Mouse (Mus musculus): ENCODE data around the gene Ylpm1.

Gene Ylpm1

DNA sequence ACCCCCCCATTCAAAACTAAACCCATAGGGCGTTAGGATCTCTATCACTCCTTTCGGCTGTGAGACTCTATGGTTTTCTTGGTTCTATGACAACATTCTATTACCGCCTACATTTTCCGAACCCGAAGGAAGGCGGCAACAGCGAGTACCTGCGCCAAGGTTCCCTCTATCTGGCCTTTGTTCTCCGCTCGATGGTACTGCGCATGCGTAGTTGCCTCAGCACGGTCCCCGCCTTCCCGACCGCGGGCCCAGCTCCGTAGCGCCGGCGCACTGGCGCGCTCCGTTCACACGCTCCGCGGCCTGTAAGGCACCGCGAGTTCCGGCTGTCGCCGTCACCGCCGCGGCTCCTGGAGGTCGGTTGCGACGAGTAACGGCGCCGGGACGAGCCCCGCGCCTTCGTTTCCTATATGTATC lies at the start of gene Ylpm1:
Ylpm1 (plus strand) TSS at position 239 of the 414 bp plus-strand sequence.
- DNase-seq (ENCODE audit: low read depth, low spot score), result peak; percentile 100

DNA sequence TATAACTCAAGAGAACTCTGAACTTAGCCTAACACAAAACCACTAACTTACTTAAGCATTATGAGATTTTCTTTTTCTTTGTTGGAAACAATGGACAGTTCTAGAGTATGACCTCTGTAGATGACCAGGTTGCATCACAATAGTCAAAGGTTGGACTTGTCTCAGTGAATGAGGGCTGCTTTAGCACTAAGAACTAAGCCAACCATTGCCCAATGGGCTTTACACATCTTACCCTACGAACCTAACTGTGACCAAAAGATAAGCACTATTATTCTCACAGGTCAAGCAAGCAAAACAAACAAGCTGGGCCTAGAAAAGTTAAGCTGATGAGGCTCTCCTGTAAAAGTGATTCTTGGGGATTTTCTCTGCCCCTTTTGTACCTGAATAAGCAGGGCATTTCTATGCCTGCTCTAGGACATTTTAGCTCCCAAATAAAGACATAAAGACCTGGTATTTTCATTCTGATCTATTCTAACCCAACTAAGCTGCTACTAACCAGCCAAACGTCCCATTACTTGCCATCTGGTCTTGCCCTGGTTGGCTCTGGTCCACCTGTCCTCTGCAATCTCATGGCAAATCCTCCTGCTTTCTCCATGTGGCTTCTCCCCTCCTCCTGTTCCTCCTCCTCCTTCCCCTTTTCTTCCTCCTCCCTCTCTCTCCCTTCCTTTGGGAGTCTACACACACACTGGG lies 48.1 kb upstream of the Ylpm1 start:
- peak; percentile 95 for DNase-seq (ENCODE audit: low read depth, low spot score)

DNA sequence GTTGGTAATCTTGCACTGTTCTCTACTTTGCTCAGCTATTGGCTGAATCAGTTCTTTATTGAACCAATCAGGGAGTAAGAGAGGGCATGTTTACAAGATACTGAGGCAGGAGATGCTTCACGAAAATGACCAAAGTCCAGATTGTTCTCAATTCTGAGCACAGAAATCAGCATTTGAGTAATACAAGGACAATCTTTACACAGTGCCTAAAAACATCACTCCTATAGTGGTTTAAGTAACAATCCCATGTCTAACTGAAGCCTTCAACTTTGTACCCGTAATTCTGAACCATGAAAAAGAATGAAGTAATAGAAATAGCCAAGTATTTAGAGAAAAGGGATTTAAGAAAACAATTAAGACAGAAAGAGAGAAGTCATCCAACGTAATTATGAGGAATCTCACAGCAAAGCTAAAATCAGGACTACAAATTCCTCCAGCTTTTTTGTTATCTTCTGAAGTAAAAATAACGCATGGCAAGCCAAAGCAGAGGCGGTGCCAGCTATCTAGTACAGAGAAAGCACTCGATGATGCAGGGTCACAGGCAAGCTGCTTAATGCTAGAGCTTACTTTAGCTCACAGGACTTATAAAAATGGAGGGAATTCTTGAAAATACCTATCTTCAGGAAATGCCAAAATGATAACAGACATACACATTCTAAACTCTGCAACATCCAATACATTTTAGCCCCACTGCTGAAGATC lies 47.4 kb upstream of the Ylpm1 start:
- DNase-seq (ENCODE audit: low read depth, low spot score), result peak; percentile 43

DNA sequence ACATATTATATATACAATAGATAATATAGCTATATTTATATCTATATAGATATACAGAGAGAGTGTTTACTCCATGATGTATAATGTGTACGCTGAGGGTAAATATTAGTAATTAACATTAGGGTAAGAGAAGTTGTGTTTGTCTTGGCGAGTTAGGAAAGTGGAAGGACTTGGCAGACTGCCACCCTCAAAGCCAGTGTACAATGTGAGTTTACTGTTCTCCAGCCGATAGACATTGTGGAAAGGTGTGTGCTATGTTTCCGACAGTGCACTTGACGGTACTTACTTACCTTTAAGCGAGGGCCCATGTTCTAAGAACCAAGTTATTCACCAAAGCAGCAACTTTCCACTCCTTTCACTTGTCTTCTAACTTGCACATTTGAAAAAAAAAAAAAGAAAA lies 45.4 kb upstream of the Ylpm1 start:
- DNase-seq (ENCODE audit: low read depth, low spot score), result no peak

DNA sequence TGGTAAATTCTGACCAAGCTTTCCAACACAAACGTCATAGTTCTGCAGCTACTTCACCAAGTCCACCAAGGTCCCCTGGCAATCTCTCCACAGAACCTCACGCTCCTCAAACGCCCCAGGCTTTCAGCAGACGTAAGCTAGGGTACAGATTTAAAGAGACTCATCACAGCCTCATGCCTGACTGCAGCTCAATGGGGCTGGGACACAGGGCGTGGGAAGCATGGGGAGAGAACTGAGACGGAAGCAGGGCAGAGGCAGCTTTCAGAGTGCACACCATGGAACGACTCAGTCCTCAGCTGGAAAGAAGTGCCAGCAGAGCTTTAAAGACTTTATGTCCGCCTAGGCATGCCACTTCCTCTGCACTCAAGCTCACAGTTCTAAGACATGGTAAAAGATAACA lies 44.6 kb upstream of the Ylpm1 start:
- DNase-seq (ENCODE audit: low read depth, low spot score), result peak; percentile 37

DNA sequence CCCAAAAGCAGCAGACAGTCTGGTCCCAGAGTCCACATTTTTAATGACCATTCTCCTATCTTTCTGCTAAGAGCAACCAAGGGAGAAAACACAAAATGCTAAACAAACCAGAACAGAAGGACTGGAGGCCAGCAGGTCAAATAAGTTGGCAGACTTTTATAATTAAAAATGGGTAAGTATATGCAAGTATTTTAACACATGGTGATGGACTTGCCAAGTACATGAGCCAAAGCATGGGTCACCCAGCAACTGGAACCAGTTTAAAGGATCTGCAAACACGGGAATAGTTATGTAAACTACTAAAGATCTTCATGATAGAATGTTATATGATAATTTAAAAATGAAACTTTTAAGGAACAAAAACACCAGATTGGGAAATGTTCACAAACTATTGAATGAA lies 43.8 kb upstream of the Ylpm1 start:
- DNase-seq (ENCODE audit: low read depth, low spot score), result no peak

DNA sequence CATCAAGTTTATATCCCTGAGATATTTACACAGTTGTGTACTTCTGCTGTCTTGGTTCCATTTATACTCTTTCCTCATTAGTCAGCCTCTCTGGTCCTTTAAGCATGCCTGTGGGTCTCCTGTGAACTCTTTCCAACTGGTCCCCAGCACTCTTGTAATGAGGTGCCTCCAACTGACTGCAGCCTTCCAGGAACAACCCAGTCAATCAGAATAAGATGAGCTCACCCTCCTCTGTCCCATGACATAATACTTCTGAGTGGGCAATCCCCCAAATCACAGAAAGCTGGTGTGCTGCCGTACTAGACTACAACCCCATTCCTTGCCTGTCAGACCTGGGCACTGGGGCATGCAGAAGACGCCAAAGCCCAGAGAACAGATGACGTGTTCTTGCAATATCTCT lies 39.8 kb upstream of the Ylpm1 start:
- no peak for DNase-seq (ENCODE audit: low read depth, low spot score)

DNA sequence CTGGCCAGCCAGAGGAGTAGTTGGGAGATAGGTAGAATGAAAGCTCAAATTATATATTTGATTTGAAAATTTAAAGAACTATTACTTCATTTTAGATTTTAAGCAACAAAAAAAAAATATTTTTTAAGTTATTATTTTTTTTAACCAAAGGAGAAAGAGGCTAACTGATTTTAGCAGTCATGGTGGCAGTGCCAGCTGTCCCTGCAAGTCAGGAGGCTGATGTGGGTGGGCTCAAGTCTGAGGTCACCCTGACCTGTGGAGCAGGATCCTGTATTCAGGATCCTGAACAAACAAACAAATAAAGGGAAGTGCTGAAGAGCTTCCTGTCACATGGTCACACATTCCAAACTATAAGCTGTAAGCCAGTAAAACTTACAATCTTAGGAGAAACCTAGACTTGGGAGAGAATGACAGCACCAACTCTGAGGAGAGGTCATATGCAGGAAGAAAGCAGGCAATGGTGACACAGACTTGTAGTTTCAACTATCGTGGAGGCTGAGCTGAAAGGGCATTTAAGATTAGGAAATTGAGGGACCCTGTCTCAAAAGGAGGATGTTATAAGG lies 37.2 kb upstream of the Ylpm1 start:
- DNase-seq (ENCODE audit: low read depth, low spot score), result no peak

DNA sequence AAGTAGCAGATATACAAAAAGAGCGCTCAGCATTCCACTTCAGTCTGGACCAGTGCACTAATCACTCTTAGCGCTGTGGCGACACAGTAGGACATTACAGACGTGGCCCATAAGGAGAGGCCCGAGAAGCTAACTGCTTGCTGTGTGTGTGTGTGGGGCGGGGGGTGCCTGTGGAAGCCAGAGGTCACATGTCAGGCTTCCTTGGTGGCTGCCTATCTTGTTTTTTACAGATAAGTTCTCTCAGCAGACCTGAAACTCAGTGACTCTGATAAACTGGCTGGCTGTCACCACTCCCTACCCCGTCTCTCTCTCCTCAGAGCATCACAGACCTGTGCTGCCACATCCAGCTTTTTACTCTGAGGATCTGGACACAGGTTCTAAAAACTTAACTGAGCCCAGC lies 33.5 kb upstream of the Ylpm1 start:
- no peak for DNase-seq (ENCODE audit: low read depth, low spot score)

DNA sequence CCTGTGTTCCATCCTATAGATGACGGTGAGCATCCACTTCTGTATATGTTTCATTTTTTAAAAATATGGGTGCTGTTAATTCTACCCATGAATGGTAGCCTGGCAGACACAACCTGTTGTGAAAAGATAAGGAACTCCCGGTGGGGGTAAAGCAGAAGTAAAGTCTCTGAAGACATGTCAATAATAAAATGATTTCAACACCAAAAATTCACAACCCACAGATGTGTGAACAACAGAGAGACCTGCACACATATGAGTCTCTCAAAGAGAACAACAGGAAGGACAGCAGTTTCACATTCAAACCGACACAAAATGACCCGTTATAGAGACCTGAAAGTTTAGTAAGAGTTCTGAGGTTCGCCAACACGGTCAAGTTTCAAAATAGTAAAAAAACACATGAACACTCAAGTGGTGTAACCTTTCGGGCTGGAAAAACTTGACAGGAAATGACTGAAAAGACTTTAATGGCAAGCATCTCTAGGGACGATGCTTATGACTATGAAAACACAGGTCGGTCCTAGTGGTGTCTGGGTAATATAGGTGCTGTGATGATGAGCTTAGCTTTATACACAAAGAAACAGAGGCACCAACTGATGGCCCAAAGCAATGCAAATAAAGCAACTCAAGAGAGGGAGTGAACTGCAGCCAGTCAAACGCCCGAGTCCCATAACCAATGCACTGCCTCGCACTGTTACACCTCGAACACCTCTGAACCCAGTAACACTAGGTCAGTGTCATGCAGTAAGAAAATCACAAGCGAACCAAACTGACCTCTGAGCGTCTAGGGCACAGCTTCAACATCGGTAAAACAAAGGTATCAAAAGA lies 27.1 kb upstream of the Ylpm1 start:
- DNase-seq (ENCODE audit: low read depth, low spot score), result no peak

DNA sequence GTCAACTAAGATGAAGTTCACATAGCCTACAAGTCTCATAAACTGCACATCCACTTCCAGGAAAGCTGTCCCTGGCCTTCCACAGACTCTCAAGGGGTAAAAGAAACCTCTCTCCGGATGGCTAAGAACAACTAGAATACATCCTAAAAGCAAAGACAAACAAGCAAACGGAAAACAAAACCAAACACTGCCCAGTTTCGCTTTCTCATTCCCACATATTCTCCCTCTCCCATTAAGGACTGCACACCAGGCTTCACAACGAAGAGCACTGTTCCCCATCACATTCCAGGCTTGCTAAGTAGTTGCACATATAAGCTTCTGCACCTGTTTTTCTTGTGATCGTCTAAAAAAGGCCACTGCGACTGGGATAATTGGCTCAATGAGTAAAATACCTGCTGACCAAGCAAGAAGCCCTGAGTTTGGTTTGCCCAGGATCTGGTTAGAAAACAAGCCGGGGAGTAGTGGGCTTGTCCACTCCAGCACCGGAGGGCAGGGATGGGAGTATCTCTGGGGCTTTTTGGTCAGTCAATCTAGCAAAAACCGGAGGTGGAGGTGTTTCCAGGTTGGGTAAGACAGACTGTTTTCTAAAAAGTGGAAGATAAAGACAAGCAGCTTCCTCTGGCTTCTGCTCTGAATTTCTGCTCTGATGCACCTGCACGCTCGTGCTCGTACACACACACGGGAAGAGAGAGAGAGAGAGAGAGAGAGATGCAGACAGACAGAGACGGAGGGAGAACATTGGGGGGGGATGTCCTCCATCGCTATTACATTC lies 26.3 kb upstream of the Ylpm1 start:
- no peak for DNase-seq (ENCODE audit: low read depth, low spot score)

DNA sequence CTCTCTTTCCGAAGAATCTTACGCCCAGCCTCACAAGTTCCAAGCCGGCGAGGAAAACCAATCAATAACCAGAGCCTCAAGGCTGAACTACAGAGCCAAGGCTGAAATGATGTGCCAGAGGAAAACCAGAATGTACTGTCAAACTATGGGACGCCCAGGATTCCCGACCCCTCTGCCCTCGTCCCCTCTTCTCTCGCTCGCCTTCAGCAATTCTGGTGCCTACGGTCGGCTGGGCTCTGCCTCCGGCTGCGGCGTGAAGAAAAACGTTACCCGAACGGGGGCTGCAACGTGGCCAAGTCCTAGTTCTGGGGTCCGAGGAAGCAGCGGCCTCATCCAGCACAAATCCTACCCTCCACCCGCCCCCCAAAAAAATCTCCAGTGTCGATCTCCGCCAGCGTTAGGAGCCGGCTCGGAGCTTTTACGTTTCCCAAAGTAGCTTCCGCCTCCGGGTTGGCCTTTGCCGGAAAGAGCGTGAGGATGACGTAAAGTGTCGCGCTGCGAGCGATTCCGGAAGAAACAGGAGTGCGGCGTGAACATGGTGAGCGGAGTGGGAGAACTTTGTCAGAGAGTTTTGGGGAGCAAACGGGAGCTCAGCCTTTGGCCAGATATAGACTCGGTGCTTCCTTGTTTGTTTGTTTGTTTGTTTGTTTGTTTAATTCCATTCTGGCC lies 25.6 kb upstream of the Ylpm1 start, which contains the start of the genes Fcf1 and Arel1:
Fcf1 (plus strand) TSS at position 470 of the 669 bp plus-strand sequence.
Arel1 (minus strand) TSS at position 473 of the 669 bp plus-strand sequence.
- DNase-seq (ENCODE audit: low read depth, low spot score), result peak; percentile 98

DNA sequence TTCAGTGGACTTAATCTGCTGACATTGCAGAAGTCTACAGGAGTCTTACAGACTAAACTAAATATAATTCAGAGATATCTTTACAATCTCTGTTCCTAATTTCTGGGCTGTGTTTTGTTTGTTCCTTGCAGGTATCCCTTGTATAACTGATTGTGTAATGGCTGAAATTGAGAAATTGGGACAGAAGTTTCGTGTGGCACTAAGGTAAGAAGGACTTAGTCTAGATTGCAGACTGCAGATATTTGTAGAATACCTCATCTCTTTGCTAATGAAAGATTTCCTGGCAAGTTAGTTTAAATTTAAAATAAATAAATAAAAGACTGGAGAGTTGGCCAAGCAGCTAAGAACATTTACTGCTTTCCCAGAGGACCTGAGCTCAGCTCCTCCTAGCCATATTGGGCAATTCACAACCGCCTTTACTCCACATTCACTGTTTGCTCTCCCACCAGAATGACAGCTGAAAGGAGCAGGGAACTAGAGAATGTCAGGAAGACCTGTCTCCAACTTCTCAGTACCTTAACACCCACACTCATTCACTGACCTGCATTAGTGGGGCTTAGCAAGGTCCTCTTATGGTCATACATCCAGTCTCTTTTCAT lies 16.8 kb upstream of the Ylpm1 start:
- no peak for DNase-seq (ENCODE audit: low read depth, low spot score)

DNA sequence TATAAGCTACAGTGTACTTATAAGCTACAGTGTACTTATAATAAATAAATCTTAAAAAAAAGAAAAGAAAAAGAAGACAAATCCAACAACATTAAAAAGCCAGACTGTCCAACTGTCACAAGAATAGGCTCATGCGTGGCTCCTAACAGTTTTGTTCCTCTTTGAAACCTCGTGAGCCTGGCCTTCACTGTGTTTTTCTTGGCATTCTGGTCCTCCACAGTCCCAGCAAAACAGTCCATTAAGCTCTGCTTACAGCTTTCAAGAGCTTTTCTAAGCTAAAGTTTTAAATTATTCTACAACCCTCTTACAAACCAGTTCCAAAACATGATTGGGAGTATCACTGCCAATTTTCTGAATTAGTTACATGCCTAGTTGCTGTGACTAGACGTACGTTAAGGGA lies 6.7 kb upstream of the Ylpm1 start:
- DNase-seq (ENCODE audit: low read depth, low spot score), result no peak

DNA sequence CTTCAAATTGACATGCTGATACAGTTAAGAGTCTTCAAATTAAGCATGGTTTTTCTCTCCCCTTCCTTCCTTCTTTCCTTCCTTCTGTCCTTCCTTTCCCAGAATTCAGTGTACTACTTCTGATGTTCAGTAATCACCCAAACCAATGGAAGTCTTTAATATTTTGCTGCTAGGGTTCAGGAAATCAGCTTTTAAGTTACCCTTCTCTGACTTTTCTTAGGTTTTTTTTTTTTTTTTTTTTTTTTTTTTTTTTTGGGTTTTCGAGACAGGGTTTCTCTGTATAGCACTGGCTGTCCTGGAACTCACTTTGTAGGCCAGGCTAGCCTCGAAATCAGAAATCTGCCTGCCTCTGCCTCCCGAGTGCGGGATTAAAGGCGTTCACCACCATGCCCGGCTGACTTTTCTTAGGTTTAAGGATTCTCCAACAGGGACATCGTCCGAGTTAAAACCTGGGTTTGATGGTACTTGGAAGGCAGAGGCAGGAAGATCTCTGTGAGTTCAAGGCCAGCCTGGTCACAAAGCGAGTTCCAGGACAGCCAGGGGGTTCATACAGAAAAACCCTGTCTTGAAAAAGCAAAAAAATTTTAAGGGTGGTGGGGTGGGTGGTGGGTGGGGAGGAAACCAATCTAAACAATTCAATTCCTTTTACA lies 884 bp upstream of the Ylpm1 start:
- DNase-seq (ENCODE audit: low read depth, low spot score), result no peak

DNA sequence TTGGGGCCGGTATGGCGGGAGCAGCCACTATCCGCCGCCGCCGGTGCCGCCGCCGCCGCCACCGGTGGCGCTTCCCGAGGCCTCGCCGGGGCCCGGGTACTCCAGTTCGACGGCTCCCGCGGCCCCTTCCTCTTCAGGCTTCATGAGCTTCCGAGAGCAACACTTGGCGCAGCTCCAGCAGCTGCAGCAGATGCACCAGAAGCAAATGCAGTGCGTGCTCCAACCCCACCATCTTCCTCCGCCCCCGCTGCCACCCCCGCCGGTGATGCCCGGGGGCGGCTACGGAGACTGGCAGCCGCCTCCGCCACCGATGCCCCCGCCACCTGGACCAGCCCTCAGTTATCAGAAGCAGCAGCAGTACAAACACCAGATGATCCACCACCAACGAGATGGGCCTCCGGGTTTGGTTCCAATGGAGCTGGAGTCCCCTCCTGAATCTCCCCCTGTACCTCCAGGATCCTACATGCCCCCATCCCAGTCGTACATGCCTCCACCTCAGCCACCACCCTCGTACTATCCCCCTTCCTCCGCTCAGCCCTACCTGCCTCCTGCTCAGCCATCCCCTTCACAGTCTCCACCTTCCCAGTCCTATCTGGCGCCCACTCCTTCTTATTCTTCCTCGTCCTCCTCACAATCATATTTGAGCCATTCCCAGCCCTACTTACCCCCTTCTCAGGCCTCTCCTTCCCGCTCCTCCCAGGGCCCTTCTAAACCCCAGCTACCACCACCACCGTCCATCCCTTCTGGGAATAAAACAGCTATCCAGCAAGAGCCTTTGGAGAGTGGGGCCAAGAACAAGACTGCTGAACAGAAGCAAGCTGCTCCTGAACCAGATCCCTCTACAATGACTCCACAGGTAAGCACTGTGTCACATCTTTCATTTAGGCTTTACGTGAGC lies 629 bp downstream of the Ylpm1 start:
- DNase-seq (ENCODE audit: low read depth, low spot score), result peak; percentile 69

DNA sequence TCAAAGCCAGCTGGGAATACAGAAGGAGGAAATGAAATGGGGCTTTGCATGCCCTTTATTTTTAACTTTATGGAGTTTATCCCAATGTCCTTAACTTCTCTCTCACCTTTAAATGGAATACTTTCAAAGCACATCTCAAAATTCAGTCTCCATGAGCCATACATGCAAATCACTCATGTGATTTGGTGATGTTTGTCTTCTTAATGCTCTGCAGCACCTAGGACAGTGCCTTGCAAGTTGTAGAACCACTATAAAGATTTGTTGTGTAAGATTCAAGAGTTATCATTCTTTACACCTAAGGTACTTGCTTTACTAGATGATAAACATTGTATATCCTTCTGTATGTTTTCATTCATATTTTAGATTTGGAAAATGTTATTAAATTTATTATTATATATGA lies 2.9 kb downstream of the Ylpm1 start:
- no peak for DNase-seq (ENCODE audit: low read depth, low spot score)

DNA sequence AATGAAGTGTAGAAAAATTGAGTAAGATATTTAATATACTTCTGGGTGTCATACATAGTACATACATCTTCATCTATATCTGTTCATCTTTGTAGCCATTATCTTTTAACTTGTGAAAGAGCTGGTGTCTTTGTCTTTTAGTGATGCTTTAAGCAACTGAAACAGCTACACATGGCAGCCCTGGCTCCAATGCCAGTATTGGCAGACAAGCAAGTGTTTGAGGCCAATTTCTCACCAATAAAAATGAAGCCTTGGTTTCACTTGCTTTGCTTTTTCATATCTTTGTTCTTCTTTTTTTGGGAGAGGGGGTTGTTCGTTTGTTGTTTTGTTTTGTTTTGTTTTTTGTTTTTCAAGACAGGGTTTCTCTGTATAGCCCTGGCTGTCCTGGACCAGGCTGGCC lies 10.1 kb downstream of the Ylpm1 start:
- DNase-seq (ENCODE audit: low read depth, low spot score), result peak; percentile 53

DNA sequence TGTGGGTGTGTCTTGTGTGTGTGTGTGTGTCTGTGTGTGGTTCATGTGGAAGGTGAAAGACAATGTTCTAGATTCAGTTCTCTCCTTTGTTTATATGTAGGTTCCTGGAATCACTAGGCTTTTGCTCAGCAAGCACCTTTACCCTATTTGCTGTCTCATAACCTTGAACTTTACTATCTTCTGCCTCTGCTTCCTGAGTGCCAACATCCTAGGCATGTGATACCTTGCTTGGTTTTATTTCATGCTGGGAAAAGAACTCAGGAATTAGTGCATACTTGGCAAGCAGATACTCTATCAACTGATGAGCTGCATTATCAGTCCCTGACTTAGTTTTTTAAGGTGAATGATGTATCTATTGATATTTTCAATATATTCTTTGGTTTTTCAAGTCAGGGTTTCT lies 10.9 kb downstream of the Ylpm1 start:
- no peak for DNase-seq (ENCODE audit: low read depth, low spot score)
